Comparison of ENCODE assay signal across 23 mouse cellular contexts in genomic region chr11:16528909-16529308, GRCm38 (mm10).
"Had no signal": no experiment of that assay in that cellular context is flagged by ENCODE, and none has a peak within 500 bp of the region (broad histone marks: within the 10 kb centered on the region; RNA-seq: fewer than 3 reads in every experiment).

No protein-coding gene starts in this region.

- DNase-seq: cerebellum, adult 9-11 months; cerebellum, postnatal 10 days; cerebellum, postnatal 14 days; cerebellum, postnatal 25 days; cerebellum, postnatal 36 days; embryo, embryonic 11 days; forebrain, postnatal 0 days; heart, adult 11 months; heart, adult 18-20 months; heart, adult 2 months had no signal

- ATAC-seq: forebrain, embryonic 13.5 days; forebrain, embryonic 14.5 days; forebrain, embryonic 15.5 days; forebrain, embryonic 16.5 days; forebrain, postnatal 0 days had no signal

- H3K36me3 ChIP-seq: embryonic facial prominence, embryonic 10.5 days; embryonic facial prominence, embryonic 12.5 days; embryonic facial prominence, embryonic 13.5 days; embryonic facial prominence, embryonic 15.5 days; forebrain, embryonic 10.5 days; forebrain, embryonic 12.5 days; forebrain, embryonic 15.5 days; heart, embryonic 10.5 days had no signal

- H3K27ac ChIP-seq: embryonic facial prominence, embryonic 10.5 days; embryonic facial prominence, embryonic 12.5 days; embryonic facial prominence, embryonic 13.5 days; embryonic facial prominence, embryonic 15.5 days; forebrain, embryonic 10.5 days; forebrain, embryonic 12.5 days; forebrain, embryonic 13.5 days; forebrain, embryonic 15.5 days; heart, adult 2 months; heart, embryonic 10.5 days had no signal

- H3K9me3 ChIP-seq: embryonic facial prominence, embryonic 10.5 days; embryonic facial prominence, embryonic 12.5 days; embryonic facial prominence, embryonic 13.5 days; embryonic facial prominence, embryonic 15.5 days; forebrain, embryonic 10.5 days; forebrain, embryonic 12.5 days; forebrain, embryonic 13.5 days; forebrain, embryonic 15.5 days; heart, embryonic 10.5 days had no signal

- H3K4me1 ChIP-seq: embryonic facial prominence, embryonic 15.5 days; forebrain, embryonic 10.5 days; forebrain, embryonic 12.5 days; forebrain, embryonic 13.5 days; forebrain, embryonic 15.5 days; heart, embryonic 10.5 days had no signal

- H3K4me3 ChIP-seq: embryonic facial prominence, embryonic 10.5 days; embryonic facial prominence, embryonic 12.5 days; embryonic facial prominence, embryonic 13.5 days; embryonic facial prominence, embryonic 15.5 days; erythroblast, embryonic 14.5 days; forebrain, embryonic 10.5 days; forebrain, embryonic 12.5 days; forebrain, embryonic 13.5 days; forebrain, embryonic 15.5 days; heart, adult 2 months; heart, embryonic 10.5 days had no signal

- H3K4me2 ChIP-seq: embryonic facial prominence, embryonic 12.5 days; embryonic facial prominence, embryonic 13.5 days; embryonic facial prominence, embryonic 15.5 days; forebrain, embryonic 12.5 days; forebrain, embryonic 13.5 days; forebrain, embryonic 15.5 days; heart, embryonic 11.5 days had no signal

- H3K27me3 ChIP-seq: embryonic facial prominence, embryonic 12.5 days; embryonic facial prominence, embryonic 13.5 days; embryonic facial prominence, embryonic 15.5 days; forebrain, embryonic 12.5 days; forebrain, embryonic 13.5 days; forebrain, embryonic 15.5 days had no signal

- H3K9ac ChIP-seq: embryonic facial prominence, embryonic 12.5 days; embryonic facial prominence, embryonic 13.5 days; embryonic facial prominence, embryonic 15.5 days; forebrain, embryonic 12.5 days; forebrain, embryonic 13.5 days; forebrain, embryonic 15.5 days; forebrain, postnatal 0 days had no signal
